Mouse (Mus musculus): Measurements from ENCODE around the gene Anapc13.

Gene Anapc13

DNA sequence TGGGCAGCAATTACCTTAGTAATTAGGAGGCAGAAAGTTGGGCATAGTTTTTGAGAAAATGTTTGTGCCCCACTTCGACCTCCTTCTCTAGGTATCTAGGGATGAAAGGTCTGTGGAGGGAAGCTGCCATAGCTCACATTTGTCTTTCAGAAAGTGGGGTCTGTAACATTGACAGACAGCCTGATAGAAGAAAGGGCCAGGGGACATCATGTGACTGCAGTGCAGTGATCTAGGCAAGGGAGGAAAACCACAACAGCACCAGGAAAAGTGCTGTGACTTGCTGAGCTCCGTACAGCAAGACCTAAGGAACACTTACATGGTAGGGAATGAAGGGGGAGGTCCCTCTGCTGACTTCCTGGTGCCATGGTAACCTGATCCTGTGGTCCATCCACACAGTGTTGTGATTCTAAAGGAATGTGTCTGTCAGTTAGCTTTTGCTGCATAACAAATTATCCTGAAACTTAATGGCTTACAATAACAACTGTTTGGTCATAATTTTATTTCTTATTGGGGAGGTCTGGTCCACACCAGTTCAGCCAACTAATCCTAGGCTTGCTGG lies 5.6 kb downstream of the Anapc13 start:
- no peak for DNase-seq (ENCODE audit: low read depth, low spot score)

DNA sequence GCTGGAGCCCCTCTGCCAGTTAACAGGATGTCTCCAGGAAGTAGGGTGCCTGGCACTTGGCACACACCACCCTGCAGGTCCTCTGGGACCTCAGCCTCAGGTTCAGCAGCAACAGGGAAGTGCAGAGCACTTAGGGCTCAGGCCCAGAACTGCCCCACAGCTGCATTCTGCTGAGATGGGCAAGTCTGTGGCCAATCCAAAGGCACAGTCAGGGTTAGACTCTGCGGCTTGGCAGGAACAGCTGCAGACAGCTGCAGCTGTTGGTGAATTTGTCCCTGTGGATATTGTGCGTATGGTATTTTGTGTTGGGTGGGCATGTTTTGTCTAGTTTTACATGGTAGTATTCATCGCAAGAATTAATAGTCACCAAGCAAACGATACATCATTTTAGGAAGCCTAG lies 6.1 kb downstream of the Anapc13 start:
- no peak for DNase-seq (ENCODE audit: low read depth, low spot score)

DNA sequence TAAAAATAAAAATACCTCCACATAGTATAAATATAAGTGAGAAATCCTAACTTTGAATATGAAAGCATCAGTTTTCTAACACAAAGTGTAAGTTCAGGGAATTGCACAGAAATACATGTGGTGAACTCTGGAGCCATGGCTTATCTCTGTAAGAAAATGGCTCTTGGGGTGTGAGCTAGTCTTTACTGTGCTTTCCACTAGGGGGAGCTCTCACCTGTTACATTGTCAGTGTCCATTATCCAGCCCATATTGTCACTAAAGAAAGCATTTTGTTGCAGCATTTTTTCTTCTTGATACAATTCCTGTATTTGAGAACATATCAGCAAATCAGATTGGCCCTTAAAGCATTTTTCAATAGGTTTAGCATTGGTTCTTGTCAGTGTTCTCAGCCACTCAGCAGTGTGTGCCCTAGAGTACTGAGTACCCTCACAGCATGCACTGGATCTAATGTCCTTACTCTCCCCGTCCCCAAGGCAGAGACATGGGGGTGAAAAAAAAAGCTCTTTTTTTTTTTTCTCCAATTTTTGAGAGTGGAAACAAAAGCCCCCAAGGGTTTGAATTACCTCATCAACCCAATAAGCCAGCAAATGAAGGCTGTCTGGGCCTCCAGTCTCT lies 6.9 kb downstream of the Anapc13 start:
- peak; percentile 84 for DNase-seq (ENCODE audit: low read depth, low spot score)

DNA sequence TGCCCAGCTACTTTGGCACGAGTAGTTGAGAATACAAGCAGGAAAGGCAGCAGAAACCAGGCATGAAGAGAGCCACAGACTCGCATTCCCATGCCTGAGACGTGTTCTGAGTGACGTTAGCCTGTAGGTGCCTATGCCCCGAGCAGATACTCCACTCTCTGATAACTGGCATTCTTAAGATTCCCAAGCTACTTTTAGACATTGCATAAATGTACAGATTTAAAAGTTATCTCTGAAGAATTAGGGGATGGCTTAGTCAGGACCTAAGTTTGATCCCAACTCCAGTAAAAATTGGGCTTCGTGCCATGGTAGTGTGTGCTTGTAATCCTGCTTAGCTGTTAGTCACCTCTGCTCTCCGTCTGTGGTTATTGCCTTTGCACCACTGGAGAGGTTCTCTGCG lies 8.4 kb downstream of the Anapc13 start:
- no peak for DNase-seq (ENCODE audit: low read depth, low spot score)

DNA sequence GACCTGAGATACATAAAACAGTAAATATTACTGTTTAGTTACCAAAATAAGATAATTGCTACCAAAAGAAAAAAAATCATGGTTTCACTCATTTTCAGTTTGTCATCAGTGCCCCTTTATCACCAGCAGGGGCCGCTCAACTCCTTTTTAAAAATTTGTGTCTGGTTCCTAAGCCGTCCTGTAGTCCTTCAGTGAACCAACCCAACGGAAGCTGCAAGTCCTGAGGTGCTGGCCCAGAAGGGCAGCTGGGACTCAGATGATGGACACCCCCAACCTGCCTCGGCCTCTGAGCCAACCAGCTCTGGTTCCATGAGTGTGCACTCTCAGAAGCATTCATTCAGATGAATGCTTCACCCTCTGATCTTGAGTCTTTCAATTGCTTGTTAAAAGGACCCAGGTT lies 10.5 kb downstream of the Anapc13 start:
- DNase-seq (ENCODE audit: low read depth, low spot score), result peak; percentile 77

DNA sequence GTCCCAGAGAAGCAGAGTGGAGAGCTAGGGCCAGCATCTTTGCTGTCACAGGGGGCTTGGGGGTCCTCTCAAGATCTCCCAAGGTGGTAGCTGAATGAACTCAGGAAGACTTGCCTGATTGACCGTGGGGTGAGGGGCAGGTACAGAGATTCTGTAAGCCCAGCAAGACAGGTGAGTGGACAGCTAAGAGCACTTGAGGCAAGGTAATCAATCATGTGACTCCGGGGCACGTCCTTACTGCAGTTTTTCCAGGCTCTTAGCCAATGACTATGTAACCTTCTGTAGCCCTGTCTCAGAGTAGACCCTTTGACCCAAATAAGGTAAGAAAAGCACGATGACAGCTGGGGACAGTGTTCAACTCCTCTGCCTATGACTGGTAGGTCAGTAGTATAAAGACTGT lies 11.0 kb downstream of the Anapc13 start:
- DNase-seq (ENCODE audit: low read depth, low spot score), result no peak

DNA sequence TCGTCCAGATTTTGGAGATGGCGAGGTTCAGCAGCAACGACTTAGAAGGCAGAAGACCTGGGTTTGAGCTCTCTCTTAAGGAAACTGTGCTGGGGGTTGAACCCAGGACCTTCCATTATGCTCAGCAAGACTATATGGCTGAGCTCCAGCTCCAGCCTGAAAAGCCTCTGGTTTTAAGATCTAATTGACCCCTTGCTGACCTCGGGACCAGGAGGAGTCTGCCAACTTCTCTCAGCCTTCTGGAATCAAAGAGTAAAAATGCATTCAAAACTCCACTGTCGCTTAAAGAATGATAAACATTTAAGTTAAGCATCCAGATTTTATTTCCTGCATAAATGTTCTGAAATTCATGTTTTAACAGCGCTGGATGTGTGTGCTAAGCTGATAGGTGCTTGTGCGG lies 12.9 kb downstream of the Anapc13 start:
- DNase-seq (ENCODE audit: low read depth, low spot score), result no peak

DNA sequence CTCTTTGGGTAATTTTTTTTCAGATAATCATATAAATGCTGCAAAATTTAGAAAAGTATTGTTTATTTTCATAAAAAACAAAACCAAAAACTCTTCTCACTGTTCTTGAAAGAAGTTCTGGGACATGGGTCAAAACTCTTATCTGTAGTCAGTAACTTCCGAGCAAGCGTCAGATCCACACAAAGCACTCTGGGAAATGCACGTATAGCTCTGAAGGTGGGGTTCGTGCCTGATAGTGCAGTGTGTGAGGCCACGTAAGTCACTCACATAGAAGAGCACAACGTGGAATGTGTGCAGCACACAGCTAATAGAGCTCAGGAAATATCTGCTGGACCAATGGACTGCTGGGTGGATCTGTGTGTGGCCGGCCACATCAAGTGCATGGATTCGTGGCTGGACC lies 13.4 kb downstream of the Anapc13 start:
- no peak for DNase-seq (ENCODE audit: low read depth, low spot score)

DNA sequence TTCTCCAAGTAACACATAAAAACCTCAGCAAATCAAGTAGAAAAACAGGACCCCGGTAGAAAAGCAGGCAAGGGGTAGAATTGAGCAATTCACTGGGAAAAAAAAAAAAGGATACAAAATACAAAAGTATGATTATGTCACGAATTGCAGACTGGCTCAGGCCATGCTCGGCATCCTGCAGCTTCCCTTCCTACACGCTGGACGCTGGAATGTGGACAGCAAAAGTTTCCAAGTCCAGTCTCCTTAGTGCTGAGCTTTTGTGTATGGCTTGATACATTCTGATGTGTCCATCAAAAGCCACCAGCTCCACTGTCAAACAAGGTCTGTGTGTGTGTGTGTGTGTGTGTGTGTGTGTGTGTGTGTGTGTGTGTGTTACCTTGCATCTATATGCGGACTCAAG lies 15.4 kb downstream of the Anapc13 start:
- no peak for DNase-seq (ENCODE audit: low read depth, low spot score)

DNA sequence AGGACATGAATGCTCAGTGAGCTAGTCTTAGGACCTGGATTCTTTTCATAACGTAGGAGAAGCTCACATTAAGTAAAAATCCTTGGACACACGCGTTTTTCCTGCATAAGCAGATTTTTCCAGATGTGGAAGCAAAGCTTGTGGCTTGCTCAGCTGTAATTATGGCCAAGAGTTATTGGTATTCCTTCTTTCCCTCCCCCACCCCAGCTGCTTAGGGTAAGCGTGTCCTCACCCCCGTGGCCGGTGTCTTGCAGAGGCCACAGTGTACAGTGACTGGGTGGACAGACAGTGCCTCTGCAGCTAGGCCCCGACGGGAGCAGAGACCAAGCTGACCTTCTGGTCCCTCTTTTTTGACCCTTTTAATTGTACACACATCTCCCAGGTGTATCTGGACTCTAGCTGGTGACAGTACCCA lies 17.0 kb downstream of the Anapc13 start:
- DNase-seq (ENCODE audit: low read depth, low spot score), result no peak

DNA sequence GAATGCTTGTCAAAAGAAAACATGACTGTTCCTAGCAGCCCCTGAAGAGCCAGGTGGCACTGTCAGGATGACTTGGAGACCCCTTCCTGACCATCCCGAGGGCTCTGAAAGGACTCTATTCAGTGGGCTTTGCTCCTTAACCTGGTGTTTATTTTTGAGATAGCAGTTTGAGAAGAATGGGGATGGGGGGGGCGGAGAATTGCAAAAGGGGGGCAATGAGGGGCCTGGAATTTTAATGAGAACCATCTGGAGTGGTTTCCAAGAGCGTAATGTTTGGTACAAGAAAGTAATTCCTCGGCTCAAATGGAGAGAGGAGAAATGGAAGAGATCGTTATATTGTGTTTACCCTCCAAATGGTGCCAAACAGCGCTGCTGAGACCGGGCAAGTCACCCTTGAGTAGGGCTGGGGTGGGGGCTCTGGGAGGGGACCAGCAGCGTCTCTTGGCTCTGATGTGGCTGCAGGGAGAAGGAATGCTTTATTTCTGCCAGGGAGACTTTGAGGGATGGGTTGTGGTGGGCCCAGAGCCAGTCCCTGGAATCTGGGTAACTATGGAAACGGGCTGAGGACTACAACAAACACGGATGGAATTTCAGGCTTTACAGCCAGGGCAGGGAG lies 17.5 kb downstream of the Anapc13 start:
- DNase-seq (ENCODE audit: low read depth, low spot score), result no peak

DNA sequence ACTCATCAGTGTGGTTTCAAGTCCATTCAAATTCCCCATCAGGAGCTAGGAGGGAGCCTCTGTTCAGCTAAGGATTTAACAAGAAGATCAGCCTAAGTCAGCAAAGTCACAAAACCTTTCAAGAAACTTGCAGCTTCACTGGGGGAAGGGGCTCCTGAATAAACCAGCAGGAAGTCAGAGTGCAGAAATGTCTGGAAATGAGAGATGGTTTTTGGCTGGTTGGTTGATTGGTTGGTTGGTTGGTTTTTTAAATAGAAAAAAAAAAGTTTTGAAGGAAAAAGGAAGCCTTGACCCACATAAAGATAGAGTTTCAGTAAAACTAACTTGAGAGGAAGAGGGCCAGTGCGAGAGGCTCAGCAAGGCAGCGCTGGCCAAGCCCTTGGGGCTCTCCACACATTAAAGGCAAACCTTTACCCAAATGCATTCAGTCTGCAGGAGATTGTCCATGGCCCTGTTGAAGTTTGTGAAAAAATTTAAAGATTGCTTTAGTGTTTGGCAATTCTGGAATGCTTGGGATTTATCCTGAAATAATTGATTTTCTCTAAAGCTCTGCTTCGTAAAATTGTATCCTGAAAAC lies 19.1 kb downstream of the Anapc13 start:
- no peak for DNase-seq (ENCODE audit: low read depth, low spot score)

DNA sequence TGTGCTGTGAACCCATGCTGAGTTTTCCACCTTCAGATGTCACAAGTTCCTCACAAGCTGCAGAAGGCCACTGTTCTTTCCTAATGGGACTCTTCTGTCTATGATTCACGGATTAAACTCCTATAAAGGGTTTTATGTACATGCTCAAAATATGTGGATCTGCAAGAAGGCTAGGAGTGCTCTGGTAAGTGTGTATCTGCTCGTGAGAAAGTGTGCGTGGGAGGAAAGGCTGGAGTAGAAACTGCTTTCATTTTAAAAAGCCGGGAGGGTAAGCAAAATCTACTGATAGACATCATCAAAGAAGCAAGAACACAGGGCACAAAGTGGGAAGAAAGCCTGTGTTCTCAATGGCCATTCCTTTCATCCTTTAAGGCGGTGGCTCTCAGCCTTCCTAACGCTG lies 20.9 kb downstream of the Anapc13 start:
- DNase-seq (ENCODE audit: low read depth, low spot score), result no peak

DNA sequence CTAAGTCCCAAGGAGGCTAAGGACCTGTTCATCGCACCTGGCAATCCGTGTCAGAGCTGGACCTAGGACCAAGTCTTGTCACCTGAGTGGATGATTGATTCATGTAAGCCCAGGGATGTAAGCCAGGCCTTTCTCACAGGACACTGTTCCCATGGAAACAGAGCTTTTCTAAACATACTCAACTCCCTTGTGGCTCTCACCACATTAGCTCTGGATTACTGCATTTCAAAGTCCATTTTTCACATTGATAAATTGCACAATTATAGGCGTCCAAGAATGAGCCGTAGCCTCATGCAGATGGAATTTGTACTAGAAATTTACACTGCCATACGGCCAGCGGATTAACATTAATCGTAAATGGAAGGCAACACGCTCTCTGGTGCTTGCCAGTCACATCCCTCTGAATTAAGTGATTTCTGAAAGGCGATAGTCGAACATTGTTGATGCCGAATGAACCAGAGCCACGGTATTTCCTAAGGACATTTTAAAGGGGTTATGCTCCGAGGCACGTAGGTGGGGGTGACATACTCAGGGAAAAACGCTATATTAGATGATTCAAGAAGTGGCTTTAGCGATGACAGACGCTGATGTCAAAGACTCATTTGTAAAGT lies 23.9 kb downstream of the Anapc13 start:
- DNase-seq (ENCODE audit: low read depth, low spot score), result no peak

DNA sequence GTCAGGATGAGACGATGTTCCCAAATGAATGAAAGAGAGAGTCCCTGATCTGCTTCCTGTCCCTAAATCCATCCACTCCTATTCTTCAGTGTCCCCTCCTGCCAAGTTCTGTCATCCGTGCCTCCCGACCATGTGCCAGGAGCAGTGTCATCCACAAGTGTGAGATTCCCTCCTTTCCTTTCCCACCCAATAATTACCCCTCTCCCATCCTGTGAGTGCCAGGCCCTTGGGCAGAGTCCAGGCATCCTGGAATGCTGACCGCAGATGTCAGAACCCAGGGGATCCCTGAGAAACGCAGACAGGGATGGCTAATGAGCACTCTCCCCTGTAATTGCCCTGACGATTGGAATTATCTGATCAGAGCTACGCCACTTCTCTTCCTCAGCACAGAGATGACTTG lies 24.5 kb downstream of the Anapc13 start:
- no peak for DNase-seq (ENCODE audit: low read depth, low spot score)

DNA sequence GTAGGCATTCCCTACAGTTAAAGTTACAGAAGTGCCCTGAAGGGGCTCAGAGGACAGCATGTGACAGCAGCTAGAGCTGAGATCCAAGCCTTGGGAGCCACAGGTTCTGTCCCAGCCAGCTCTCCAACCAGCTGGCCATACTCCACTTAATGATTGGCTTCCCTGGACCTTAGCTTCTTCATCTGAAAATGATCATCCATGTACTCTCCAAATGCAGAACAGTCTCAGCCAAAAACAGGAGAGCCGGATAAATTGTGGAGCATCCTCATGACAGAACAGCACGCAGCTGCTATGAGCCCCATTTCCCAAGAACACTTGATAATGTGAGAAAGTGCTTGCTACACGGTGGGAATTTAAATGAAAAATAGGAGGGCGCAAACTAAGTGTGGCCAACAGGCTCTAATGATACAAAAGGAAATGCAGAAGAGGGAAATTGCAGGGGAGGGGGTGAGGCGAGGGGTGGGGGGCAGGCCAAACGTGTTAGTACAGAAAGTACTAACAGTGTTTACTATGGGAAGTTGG lies 25.2 kb downstream of the Anapc13 start:
- DNase-seq (ENCODE audit: low read depth, low spot score), result no peak

DNA sequence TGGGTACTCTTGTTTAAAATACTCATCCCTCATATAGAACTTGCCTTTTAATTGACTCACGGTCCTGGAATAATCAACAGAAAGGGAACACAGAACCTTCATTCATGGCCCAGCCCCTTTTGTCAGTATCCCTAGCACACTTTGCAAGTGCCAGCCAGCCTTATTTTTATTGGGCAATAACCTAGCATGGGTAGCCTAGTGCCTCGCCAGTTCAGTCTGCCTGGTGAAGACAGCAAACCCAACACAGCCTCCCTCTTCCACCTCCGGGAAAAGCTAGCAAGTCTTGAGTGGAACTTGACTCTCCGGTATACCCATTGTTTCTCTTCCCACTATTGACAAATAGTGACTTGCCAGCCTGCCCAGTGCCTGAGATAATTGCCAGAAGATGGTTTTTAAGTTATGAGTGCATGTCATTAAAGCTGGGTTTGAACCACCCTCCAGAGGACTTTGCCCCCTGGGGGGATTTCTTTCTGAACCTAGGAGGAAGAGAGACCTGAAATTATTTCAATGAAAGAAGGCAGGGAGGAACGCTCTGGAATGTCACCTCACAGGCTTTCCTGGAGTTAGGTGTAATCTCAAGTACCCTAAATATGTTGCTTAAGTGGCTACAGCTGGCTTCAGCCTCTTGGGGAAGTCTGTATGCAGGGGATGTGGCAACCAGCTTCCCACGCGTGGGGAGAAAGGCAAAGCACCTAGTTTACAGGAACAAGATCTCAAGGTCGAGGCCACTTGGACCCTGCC lies 30.4 kb downstream of the Anapc13 start:
- DNase-seq (ENCODE audit: low read depth, low spot score), result no peak

DNA sequence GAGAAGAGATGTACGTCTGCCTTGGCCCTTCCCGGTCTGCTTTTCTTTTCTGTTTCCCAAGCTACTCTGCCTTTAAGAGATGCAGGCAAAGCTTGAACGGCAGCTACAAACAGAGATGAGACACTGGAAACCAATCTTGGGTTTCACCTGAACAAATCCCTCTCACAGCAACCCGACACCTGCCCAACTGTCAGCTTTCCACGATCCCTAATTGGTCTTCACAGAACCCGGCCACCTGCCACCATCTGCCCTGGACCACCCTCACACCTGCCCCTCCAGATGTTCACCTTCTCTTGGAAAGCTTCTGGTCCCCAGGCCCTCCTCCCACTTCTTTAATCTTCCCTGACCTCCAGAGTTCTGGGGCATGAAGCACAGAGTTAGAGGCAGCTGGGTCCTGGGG lies 42.0 kb downstream of the Anapc13 start:
- DNase-seq (ENCODE audit: low read depth, low spot score), result no peak

DNA sequence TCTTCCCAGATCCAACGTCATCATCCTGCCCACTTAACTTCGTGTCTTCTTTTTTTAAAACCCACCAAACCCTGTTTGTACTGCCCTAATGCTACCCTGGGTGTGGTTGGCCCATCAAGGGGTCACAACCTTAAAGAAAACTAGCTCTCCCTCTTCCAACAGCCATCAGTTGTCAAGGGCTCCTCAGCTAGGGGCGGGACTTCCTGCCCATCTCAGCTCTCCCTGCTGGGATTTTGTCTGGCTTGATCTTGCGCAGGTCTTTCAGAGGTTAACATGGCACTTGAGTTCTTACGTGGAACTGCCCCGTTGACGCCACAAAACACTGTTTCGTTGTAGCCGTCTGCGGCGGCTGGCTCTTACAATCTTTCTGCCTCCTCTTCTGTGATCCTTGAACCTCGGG lies 42.8 kb downstream of the Anapc13 start:
- DNase-seq (ENCODE audit: low read depth, low spot score), result no peak

DNA sequence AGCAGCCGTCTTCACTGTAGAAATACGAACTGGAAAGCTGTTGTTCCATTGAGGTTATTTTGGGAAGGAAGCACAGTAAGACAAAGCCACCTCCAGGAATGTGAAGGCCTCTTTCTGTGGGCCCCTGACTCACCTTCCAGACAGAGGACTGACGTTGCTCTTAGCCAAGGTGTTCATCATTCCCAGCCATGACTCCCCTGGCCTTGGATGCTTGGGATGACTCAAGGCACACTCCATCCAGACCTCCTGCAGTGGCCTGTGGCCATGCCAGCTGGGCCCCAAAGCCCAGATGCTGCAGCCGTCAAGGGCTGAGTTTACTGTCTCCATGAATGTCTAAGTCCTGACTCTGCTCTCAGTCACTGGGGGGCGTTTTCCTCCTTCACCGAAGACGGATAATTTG lies 47.3 kb downstream of the Anapc13 start:
- DNase-seq (ENCODE audit: low read depth, low spot score), result no peak

DNA sequence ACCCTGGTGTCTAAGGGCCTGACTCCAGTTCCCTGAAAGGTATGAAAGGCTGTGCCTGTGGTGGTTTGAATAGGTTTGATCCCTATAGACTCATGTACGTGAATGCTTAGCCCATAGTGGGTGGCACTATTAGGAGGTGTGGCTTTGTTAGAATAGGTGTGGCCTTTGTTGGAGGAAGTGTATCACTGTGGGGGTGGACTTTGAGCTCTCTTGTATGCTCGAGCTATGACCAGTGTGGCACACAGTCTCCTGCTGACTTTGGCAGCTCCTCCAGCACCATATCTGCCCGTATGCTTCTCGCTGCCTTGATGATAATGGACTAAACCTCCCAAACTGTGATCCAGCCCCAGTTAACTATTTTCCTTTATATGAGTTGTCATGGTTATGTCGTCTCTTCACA lies 49.8 kb downstream of the Anapc13 start:
- DNase-seq (ENCODE audit: low read depth, low spot score), result no peak

DNA sequence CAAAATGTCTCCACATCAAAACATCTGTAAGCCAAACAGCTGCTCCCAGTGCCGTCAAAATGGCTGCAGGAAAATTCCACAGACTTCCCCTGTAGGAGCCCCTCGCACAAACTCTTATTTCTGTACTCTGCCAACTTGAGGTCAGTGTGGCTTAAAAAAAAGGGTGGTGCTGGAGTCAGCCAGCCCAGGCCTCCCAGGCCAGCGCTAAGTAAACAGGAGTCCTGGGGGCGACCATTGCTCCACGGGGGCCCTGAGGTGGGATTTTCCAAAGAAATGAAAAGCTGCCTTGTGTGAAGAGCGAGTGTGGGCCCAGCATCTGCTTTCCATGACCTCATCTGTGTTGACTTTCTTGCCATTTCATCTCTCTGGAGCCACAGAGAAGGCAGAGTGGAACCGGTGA lies 55.4 kb downstream of the Anapc13 start:
- DNase-seq (ENCODE audit: low read depth, low spot score), result no peak

All from CD4-positive, CD25-positive, alpha-beta regulatory T cell, adult 2 months (primary cell).